Mouse (Mus musculus) myocyte (in vitro differentiated cells): Measurements from ENCODE around the gene Pfdn4.

Experiments
- CEBPB ChIP-seq: IDR thresholded peaks from 2 replicates; pipeline ENCODE4 v1.6.1; 2011; ENCODE audit warnings: mild to moderate bottlenecking, moderate library complexity; ENCODE audit not compliant: poor library complexity, insufficient read depth, severe bottlenecking
- E2F4 ChIP-seq: IDR thresholded peaks from one replicate; pipeline ENCODE4 v1.6.1; 2011; ENCODE audit warnings: mild to moderate bottlenecking, control low read depth, moderate library complexity; ENCODE audit not compliant: insufficient read depth
- MAX ChIP-seq: IDR thresholded peaks from one replicate; pipeline ENCODE4 v1.6.1; 2011; ENCODE audit warnings: low read depth, mild to moderate bottlenecking, control low read depth
- MYOD1 ChIP-seq, 3 experiments: IDR thresholded peaks; one replicate each; pipeline ENCODE4 v1.6.1; 2011; ENCODE audit warnings: control low read depth in 2 of 3, low read depth in 2 of 3, mild to moderate bottlenecking in 2 of 3, moderate library complexity in 1 of 3; ENCODE audit not compliant: insufficient read length in 2 of 3, control insufficient read depth in 1 of 3
- MYOG ChIP-seq, 3 experiments: IDR thresholded peaks; one replicate each; pipeline ENCODE4 v1.6.1; 2011; ENCODE audit warnings: control low read depth in 2 of 3, low read depth in 2 of 3, mild to moderate bottlenecking in 2 of 3; ENCODE audit not compliant: insufficient read length in 2 of 3, control insufficient read depth in 1 of 3, insufficient read depth in 1 of 3
- POLR2A ChIP-seq: IDR thresholded peaks from one replicate; pipeline ENCODE4 v1.6.1; 2011; ENCODE audit warnings: low read depth, mild to moderate bottlenecking, control low read depth, moderate library complexity; ENCODE audit not compliant: insufficient read length
- POLR2AphosphoS2 ChIP-seq: IDR thresholded peaks from one replicate; pipeline ENCODE4 v1.6.1; 2011; ENCODE audit warnings: low read depth, control low read depth; ENCODE audit not compliant: insufficient read length
- REST ChIP-seq: IDR thresholded peaks from one replicate; pipeline ENCODE4 v1.6.1; 2011; ENCODE audit warnings: mild to moderate bottlenecking, control low read depth, moderate library complexity; ENCODE audit not compliant: insufficient read depth, insufficient read length
- SRF ChIP-seq: IDR thresholded peaks from one replicate; pipeline ENCODE4 v1.6.1; 2011; ENCODE audit warnings: low read depth; ENCODE audit not compliant: control insufficient read depth, insufficient read length
- TCF12 ChIP-seq: IDR thresholded peaks from one replicate; pipeline ENCODE4 v1.6.1; 2011; ENCODE audit warnings: mild to moderate bottlenecking, control low read depth; ENCODE audit not compliant: poor library complexity, insufficient read depth, severe bottlenecking
- TCF3 ChIP-seq: IDR thresholded peaks from one replicate; pipeline ENCODE4 v1.6.1; 2011; ENCODE audit warnings: low read depth, control low read depth; ENCODE audit not compliant: insufficient read length
- USF1 ChIP-seq: IDR thresholded peaks from one replicate; pipeline ENCODE4 v1.6.1; 2011; ENCODE audit warnings: low read depth, mild to moderate bottlenecking, control low read depth, moderate library complexity

- TF ChIP-seq USF1 (no peak), POLR2A (no peak), CEBPB (no peak), SRF (no peak), MAX (no peak), MYOG (IDR thresholded peaks at IDR 0.05; ENCODE audit: control insufficient read depth in 1 of 3, insufficient read depth in 1 of 3, insufficient read length in 2 of 3, low read depth in 2 of 3) (no peak), TCF12 (no peak), REST (no peak), MYOD1 (IDR thresholded peaks at IDR 0.05; ENCODE audit: control insufficient read depth in 1 of 3, insufficient read length in 2 of 3, low read depth in 2 of 3) (no peak), TCF3 (no peak), POLR2AphosphoS2 (no peak), E2F4 (no peak)
Measured at GRCm38 (mm10) chr2:170534116-170534802, 38.0 kb downstream of the Pfdn4 start.
